Mouse (Mus musculus): Measurements from ENCODE around the gene Sema6b. TPM values are rescaled to one million over a fixed set of nuclear protein-coding genes. Genes with fewer than 3 reads are reported as not detected.

The Sema6b gene
- total and polyA plus RNA-seq, 3 experiments: 8.6 to 12.6 (median 8.9) TPM

DNA sequence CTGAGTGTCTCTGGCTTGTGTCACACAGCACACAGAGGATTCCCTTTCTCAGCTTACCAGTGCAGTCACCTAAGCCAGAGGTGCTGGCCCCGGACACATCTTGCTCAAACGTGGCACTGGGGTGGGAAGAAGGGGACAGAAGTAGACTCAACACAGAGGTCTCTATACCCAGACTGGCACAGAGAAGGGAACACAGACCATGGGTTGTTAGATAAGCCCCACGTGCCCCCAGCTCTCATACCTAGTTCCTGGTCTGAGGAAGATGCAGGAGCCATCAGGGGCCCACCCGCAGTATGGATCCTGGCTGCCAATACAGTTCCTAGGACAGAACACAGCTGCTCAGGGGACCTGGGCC lies 14.9 kb downstream of the Sema6b start:
- WGBS: 94% methylated on average over 4 of the region's 4 CpGs
- intact Hi-C loops (cut with DNase I): no loop called here
- Histone ChIP-seq H3K36me3 (ENCODE audit: control insufficient read depth, insufficient read depth, low read length) (no peaks in the 10 kb centered on the region), H3K4me3 (no peak overlapping the region), H3K9ac (ENCODE audit: low read depth, low read length) (no peak overlapping the region), H3K27me3 (ENCODE audit: control insufficient read depth, insufficient read depth, low read length) (no peaks in the 10 kb centered on the region), H3K4me1 (ENCODE audit: control insufficient read depth, insufficient read depth, low read length) (no peaks in the 10 kb centered on the region; the same call in 1 of the 2 replicates), H3K79me2 (replicated peaks; ENCODE audit: control insufficient read depth, insufficient read depth, low read length) (no peaks in the 10 kb centered on the region), H3K27ac (no peak overlapping the region; the same call in 1 of the 2 replicates)
- TF ChIP-seq EP300 (IDR thresholded peaks at IDR 0.05; ENCODE audit: insufficient read depth, low read depth, low read length): no peak
- TF ChIP-seq POLR2A (IDR thresholded peaks at IDR 0.05; ENCODE audit: insufficient read depth, low read depth, low read length): no peak
- TF ChIP-seq CTCF (IDR thresholded peaks at IDR 0.05): no peak
- DNase-seq: no peak

DNA sequence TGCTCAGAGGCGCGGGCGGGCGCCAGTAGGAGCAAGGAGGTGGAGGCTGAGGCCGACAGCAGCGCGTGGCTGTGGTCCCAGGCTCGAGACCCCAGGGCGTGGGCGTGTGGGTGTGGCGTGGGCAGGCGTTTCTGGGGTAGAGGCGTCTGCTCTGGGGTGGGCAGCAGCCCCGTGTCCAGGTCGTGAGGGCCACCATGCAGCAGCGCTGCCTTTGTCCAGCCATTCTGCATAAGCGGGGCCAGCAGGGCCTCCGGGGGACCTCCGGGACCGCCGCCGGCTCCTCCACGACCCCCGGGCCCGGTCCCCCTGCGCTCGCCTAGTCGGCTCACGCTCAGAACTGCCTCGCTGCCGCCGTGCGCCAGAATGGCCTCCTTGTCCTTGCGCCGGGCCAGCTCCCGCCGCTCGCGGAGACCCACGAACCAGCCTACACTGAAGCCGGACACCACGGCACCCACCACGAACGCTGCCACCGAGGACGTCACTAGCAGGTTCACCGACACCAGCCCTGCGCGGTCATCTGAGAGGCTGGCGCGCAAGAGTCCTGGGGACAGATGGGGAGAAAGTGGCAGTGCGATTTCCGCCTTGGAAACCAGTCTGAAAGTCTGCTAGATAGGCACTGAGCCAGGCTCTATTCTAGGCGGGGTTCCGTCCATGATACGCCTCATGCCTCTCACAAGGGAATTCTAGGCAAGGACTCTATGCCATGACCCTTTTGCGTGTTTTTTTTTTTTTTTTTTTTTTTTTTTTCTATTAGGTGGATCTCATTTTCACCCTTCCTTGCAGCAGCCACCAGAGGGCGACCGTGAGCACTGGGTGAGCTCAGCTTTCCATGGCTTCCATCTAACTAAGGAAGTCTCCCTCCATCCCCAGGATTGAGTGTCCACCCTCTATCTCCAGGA lies 15.5 kb downstream of the Sema6b start:
- Histone ChIP-seq H3K27ac (peak overlapping the region; percentile 81), H3K9ac (ENCODE audit: low read depth, low read length) (peak overlapping the region; percentile 84), H3K79me2 (replicated peaks; ENCODE audit: control insufficient read depth, insufficient read depth, low read length) (no peaks in the 10 kb centered on the region), H3K36me3 (ENCODE audit: control insufficient read depth, insufficient read depth, low read length) (no peaks in the 10 kb centered on the region), H3K27me3 (ENCODE audit: control insufficient read depth, insufficient read depth, low read length) (no peaks in the 10 kb centered on the region), H3K4me1 (ENCODE audit: control insufficient read depth, insufficient read depth, low read length) (no peaks in the 10 kb centered on the region; the same call in 1 of the 2 replicates), H3K4me3 (peak overlapping the region; percentile 30)
- peak; percentile 84 for TF ChIP-seq EP300 (IDR thresholded peaks at IDR 0.05; ENCODE audit: insufficient read depth, low read depth, low read length)
- peak; percentile 75 for TF ChIP-seq POLR2A (IDR thresholded peaks at IDR 0.05; ENCODE audit: insufficient read depth, low read depth, low read length)
- TF ChIP-seq CTCF (IDR thresholded peaks at IDR 0.05): peak; percentile 87
- DNase-seq: peak; percentile 72 to 77
- intact Hi-C loops (cut with DNase I): no loop called here
- 48% methylated on average over 59 of the region's 59 CpGs for WGBS

DNA sequence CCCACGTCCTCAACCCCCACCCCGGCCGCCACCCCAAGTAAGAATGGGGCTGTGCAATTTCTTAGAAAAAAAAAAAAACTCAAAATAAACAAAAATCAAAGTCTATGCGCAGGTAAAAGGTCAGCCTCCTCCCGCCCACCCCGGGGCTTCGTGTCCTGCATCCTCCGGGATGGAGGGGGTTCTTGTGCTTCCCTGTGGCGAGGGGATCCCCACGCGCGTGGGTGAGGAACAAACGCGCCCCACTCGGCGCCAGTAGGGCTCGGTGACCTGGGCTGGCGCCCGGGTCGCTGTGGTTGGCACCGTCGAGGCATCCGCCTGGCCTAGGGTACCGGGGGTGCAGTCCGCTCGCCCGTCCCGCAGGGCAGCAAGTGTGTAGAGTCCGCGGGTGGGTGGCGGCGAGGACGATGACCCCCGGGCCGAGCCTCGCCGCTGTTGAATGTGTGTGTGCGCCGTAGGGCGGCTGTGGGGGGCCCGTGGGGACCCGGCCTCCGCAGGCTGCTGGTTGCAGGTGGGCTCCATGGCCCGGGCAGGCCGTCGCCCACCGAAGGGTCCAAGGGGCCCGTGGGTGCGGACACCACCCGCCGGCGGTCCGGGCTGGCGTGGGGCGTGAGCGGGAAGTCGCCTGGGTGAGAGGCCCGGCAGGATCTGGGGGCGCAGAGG lies 16.3 kb downstream of the Sema6b start:
- no peak for TF ChIP-seq POLR2A (IDR thresholded peaks at IDR 0.05; ENCODE audit: insufficient read depth, low read depth, low read length)
- TF ChIP-seq CTCF (IDR thresholded peaks at IDR 0.05): no peak
- no peak for TF ChIP-seq EP300 (IDR thresholded peaks at IDR 0.05; ENCODE audit: insufficient read depth, low read depth, low read length)
- DNase-seq: no peak
- intact Hi-C loops (cut with DNase I): no loop called here
- Histone ChIP-seq H3K4me1 (ENCODE audit: control insufficient read depth, insufficient read depth, low read length) (peaks cover 1% of the 10 kb centered on the region), H3K27me3 (ENCODE audit: control insufficient read depth, insufficient read depth, low read length) (no peaks in the 10 kb centered on the region), H3K27ac (peak overlapping the region; percentile 81), H3K4me3 (peak overlapping the region; percentile 30), H3K79me2 (replicated peaks; ENCODE audit: control insufficient read depth, insufficient read depth, low read length) (no peaks in the 10 kb centered on the region), H3K9ac (ENCODE audit: low read depth, low read length) (peak overlapping the region; percentile 84), H3K36me3 (ENCODE audit: control insufficient read depth, insufficient read depth, low read length) (no peaks in the 10 kb centered on the region)
- WGBS: 54% methylated on average over 59 of the region's 59 CpGs

DNA sequence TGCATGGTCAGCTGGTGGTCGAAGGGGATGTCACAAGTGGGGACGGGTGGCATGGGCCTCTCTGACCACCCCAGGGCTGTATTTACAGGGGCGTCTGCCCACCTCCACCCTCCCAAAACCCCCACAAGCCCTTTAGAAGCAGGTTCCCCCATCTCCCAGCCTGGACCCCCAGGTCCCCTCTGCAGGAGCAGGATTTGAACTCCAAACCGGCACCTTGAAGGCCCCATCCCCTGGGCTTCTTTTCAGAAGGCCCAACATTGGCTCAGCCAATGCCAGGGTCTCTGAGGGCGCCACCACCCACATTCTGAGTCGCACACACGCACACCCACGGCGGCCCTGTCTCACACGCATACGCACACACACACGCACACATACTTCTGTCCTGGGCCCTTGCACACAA lies 17.0 kb downstream of the Sema6b start:
- no peak overlapping the region for H3K9ac ChIP-seq (ENCODE audit: low read depth, low read length)
- intact Hi-C loops (cut with DNase I): no loop called here
- 91% methylated on average over 12 of the region's 12 CpGs for WGBS
- H3K4me1 ChIP-seq (ENCODE audit: control insufficient read depth, insufficient read depth, low read length): peaks cover 1% of the 10 kb centered on the region
- no peaks in the 10 kb centered on the region for H3K36me3 ChIP-seq (ENCODE audit: control insufficient read depth, insufficient read depth, low read length)
- H3K27ac ChIP-seq: no peak overlapping the region
- H3K4me3 ChIP-seq: no peak overlapping the region
- H3K79me2 ChIP-seq (replicated peaks; ENCODE audit: control insufficient read depth, insufficient read depth, low read length): no peaks in the 10 kb centered on the region
- TF ChIP-seq POLR2A (IDR thresholded peaks at IDR 0.05; ENCODE audit: insufficient read depth, low read depth, low read length): no peak; the same call in none of the 2 replicates
- no peak for TF ChIP-seq EP300 (IDR thresholded peaks at IDR 0.05; ENCODE audit: insufficient read depth, low read depth, low read length)
- TF ChIP-seq CTCF (IDR thresholded peaks at IDR 0.05): no peak
- DNase-seq: no peak
- no peaks in the 10 kb centered on the region for H3K27me3 ChIP-seq (ENCODE audit: control insufficient read depth, insufficient read depth, low read length)

DNA sequence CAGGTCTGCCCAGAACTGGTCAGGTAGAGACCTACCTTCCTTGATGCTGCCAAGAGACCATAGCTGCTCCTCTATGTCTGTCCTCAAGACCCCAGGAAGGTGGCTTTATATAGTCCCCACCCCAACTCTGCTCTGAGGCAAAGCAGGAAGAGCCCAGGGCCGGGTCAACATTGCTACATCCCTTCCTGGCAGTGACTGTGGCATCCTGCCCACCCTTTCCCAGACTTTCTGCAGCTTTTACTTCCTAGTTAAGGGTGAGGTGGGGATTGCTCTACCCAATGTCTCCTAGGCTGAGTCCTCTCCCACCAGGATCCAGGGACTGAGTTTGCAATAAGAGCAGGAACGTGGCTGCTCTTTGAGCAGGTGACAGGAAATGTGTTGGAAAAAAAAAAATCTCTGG lies 18.3 kb downstream of the Sema6b start, which contains the start of gene Lrg1:
Gene Lrg1 (minus strand): TSS at position 176 of the 400 bp plus-strand sequence.
- WGBS: 32% methylated on average over 2 of the region's 2 CpGs
- Histone ChIP-seq H3K4me1 (ENCODE audit: control insufficient read depth, insufficient read depth, low read length) (peaks cover 1% of the 10 kb centered on the region), H3K4me3 (peak within 1 kb of the TSS; percentile 50), H3K79me2 (replicated peaks; ENCODE audit: control insufficient read depth, insufficient read depth, low read length) (no peaks in the 10 kb centered on the region), H3K27me3 (ENCODE audit: control insufficient read depth, insufficient read depth, low read length) (no peaks in the 10 kb centered on the region), H3K27ac (peak within 1 kb of the TSS; percentile 90), H3K36me3 (ENCODE audit: control insufficient read depth, insufficient read depth, low read length) (no peaks in the 10 kb centered on the region), H3K9ac (ENCODE audit: low read depth, low read length) (peak within 1 kb of the TSS; percentile 67)
- no peak for DNase-seq
- intact Hi-C loops (cut with DNase I): no loop called here
- no peak for TF ChIP-seq POLR2A (IDR thresholded peaks at IDR 0.05; ENCODE audit: insufficient read depth, low read depth, low read length)
- TF ChIP-seq CTCF (IDR thresholded peaks at IDR 0.05): no peak
- TF ChIP-seq EP300 (IDR thresholded peaks at IDR 0.05; ENCODE audit: insufficient read depth, low read depth, low read length): no peak

Data from heart, adult 2 months (tissue).